Mouse (Mus musculus) left cerebral cortex, postnatal 14 days (tissue): ENCODE measurements around the gene Adamtsl3. TPM values are rescaled to one million over a fixed set of nuclear protein-coding genes. Genes with fewer than 3 reads are reported as not detected.

Source experiments
- DNase-seq, 2 experiments: peaks; one replicate each; pipeline ENCODE4 v3.0.0; 2021 to 2022; ENCODE audit warnings: low spot score in 2 of 2, mixed read lengths in 1 of 2
- intact Hi-C: fragments of 180-260 bp; cut with DNase I; formaldehyde crosslinking; loops from one replicate; pipeline ENCODE4 v1.15.1; 2025
- total RNA-seq, 2 experiments: library from RNA; stranded (reverse); gene quantifications; 2 replicates each; pipeline ENCODE4 v1.2.3; 2021

The Adamtsl3 gene
- total RNA-seq, 2 experiments from 2014 or later: 2.0 to 2.3 TPM

DNA sequence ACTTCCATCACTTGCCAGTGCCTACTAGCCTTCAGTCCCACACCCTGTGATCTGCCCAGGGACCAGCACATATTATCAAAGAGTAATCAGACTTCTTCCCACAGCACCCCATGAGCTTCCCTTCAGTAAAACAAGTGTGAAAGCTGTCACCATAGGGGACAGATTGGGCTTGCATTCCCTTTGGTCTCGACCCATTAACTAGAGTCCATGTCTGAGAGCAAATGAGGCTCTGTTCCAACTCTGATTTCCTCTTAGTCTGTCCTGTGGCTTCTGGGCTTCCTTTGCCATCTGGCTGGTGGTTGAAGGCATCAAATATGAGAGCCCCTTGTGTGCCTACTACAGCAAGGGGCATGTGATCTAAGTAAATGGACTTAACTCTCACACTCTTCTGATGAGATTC is 237.5 kb downstream of the Adamtsl3 start:
- intact Hi-C loops: no loop called here
- DNase-seq: no peak

DNA sequence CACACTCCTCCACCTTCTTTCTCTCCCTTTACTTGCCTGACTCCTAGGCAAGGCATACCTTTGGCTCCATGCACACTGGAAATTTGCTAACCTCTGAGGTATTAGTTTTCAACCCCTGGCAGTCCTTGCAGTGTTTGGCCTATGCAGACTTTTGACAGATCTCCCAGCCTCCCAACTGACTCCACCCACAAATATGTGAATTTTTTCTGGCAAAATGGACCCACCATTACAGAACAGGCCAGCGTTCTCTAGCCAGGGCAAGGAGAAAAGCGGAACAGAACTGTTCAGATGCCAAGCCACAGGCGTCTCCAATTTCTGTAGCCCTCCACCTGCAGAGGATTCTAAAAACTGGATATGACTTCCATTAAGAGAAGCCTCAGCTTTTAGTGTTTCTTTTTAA is 244.5 kb downstream of the Adamtsl3 start:
- DNase-seq: no peak
- intact Hi-C loops: no loop called here

DNA sequence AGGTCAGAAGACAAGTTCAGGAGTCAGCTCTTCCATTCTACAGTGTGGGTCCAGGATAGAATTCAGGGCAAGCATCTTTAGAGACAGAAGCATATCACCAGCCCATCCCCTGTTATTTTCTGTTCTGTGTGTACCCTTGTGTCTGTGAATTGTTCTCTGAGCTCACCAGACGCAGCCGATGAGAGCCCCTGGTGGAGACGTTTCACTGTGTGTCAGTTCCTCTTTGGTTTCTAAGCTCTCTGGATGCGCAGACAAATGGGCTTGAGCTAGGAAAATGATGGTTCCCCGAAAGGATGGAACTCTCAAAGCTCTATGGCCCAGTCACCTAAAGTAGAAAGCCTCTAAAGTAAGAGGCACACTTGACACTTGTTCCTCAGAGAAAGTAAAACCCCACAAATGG is 246.3 kb downstream of the Adamtsl3 start:
- intact Hi-C loops: no loop called here

DNA sequence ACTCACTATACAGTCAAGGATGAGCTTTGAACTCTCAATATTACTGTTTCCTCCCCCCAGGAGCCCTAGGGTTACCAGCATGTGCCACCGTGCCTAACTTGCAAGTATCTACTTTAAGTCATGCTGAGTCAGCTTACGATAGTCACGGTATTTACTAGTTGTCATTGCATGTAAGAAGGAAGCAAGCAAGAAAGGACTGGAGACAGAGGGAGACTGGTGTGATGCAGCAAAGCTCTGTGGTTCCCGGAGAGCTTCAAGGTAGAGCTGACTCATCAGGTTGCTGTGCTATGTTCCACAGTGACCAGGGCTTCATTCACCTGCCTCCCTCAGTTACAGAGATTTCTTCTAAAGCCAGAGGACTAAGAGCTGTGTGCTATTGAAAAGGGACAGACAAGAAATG is 247.0 kb downstream of the Adamtsl3 start:
- DNase-seq: no peak
- intact Hi-C loops: no loop called here

More for the DNA sequence above, 246.3 kb downstream of the Adamtsl3 start:
- no peak for DNase-seq

DNA sequence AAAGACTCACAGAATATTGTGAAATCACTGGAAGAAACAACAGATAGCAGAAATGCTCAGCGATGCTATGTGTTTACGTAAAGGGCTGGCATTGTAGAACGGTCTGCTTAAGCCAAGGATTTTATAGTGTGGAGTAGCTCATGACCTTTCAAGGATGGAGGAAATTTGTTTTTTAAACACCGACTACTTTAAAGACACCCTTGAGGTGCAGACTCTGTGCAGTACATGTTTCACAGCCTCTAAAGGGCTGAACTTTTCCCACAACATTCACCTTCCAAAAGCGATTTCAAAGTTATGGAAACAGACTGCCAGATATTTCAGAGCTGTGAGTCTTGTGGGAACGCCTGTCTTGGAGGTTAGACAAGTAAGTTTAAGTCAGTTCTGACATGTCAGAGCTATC is 255.4 kb downstream of the Adamtsl3 start:
- no peak for DNase-seq
- intact Hi-C loops: no loop called here

DNA sequence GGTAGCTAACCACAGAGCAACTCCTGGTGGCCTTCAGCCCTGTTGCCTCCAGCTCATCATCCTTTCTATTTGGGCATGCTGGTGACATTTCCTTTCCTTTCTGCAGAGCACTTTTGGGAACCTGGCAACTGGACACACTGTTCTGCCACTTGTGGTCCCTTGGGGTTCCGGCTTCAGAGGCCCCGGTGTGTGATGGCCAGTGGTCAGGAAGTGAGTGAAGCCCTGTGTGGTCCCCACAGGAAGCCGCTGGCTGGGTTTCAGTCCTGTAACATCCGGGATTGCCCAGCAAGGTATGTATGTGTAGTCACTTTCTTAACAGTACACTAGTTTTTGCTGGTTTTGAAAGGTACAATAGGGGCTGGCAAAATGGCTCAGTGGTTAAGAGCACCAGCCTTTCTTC is 266.5 kb downstream of the Adamtsl3 start:
- intact Hi-C loops: no loop called here
- DNase-seq: no peak

DNA sequence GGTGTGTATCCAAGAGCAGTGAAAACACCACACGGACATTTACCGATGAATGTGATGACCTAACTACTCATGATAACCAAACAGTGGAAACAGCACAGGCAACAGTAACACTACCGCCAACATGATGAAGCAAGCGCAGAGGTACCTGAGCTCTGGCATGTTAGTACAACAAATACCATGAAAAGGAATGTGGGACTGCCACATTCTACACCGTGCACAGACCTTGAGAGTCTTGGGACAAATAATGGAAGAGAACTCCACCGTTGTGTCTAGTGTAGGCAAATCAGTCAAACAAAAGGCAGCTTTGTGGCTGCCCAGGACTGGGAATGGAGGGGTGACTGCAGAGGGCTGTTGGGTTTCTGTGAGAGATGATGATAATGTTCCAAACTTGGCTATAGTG is 269.9 kb downstream of the Adamtsl3 start:
- intact Hi-C loops: no loop called here
- DNase-seq: no peak

DNA sequence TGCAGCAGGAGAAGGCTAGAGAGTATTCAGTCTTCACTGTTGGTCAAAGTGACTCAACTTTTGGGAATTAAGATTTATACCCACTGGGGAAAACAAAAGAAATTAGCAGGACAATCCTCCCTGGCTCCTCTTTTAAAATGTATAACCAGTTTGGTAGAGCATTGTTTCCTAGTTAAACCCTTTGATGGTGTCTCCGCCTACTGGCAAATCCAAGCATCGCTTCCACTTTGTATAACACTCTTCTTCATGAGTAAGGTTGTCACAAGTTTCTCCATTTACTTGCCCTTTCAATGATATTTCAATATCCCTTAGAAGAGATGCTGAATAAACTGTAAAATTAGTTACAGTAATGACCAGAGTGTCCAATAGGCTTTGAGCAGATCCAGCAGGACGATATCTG is 274.1 kb downstream of the Adamtsl3 start:
- intact Hi-C loops: loop anchor here (10.0 kb wide), 1 partner anchor 105 kb away; no protein-coding TSS in a partner anchor

DNA sequence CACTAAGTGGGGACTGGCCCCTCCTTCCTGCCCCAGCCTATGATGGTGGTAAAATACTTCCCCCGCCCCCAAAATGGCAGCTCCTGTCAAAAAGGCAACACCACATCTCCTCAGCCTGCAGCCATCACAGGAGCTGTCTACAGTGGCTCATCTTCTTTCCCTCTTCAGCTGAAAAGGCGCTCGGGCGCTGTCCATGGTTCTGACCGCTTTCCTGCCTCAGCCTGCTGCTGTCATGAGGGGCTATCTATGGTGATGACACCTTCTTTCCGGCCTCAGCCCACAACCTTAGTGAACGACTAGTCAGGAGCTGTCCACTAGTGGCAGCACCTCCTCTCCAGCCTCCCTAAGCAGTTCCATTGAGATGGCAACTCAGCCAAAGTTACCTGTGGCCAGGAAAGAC is 289.8 kb downstream of the Adamtsl3 start:
- DNase-seq: no peak
- intact Hi-C loops: loop anchor here (10.0 kb wide), 1 partner anchor 261 kb away; no protein-coding TSS in a partner anchor

More for the DNA sequence above, 274.1 kb downstream of the Adamtsl3 start:
- DNase-seq: peak; percentile 10 to 14

DNA sequence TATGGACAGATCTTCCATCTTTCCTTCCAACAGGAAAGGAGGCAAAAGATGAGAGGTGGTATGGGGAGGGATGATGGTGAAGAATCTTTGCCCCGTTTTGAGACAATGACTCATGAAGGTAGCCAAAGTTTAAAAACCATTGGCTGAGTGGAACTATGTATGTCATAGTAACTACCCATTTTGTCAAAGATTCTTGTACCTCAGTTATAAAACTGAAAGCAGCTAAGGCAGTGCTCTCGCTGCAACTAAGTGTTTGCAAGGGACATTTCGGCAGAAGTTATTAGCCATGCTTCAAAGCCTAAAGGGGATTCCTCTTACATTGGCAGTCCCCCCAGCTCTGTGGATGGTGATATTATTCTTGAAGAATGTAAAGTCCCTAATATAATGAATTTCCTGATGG is 311.7 kb downstream of the Adamtsl3 start:
- DNase-seq: no peak
- intact Hi-C loops: loop anchor here (10.0 kb wide), 1 partner anchor 142 kb away; no protein-coding TSS in a partner anchor

DNA sequence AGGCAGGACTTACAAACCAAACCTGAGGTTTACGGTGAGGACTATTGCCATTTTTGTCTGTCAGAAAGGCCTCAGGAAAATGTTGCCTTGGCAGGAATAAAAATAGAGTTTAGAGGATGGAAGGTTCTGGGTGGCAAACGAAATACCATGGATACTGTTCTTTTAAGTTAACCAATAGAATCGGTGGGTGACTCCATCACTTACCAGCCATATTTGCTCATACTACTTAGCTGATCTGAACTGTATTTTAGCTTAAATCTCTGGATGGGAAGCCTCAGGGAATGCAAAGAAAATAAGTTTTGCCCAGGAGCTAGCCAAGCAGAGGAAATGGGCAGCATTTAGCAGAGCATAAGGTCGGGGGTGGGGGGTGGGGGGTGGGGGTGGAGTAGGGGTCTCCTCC is 312.4 kb downstream of the Adamtsl3 start:
- DNase-seq: no peak
- intact Hi-C loops: loop anchor here (10.0 kb wide), 1 partner anchor 143 kb away; no protein-coding TSS in a partner anchor

DNA sequence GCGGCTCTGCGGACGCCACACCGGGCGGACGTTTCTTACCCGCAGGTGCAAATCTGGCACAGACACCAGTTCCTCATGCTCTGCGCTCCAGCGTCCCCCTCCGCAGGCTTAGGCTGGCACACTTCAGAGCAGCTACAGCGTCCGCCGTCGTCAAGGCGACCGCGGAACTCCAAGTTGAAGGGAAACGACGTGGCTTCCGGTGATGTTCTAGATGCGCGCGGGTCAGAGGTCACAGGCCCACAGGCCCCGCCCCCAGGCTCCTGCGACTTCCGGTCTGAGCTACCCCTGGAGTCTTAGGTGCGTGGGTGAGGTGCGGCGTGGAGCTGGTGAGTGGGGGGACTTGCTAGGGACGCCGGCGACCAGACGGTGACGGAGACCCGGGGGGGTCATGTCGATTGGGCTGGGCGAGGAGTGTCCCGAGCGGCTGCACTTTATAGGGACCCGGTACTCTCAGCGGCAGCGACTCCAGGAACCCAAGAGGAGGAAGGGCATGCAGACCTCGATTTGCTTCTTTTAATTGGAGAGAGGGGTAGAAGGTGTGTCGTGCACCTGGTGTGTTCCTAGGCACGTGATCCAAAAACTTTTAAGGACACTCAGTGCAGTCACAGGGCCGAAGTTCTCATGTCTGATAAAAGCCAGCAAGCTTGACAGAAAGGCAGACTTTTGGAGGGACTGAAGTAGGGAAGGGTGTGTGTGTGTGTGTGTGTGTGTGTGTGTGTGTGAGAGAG is 313.0 kb downstream of the Adamtsl3 start, which contains the start of the genes Saxo2 and Efl1:
Saxo2 (minus strand) TSS at position 176 of the 728 bp plus-strand sequence.
Efl1 (plus strand) TSS at position 262 of the 728 bp plus-strand sequence.
- intact Hi-C loops: loop anchor here (10.0 kb wide), 1 partner anchor 144 kb away; no protein-coding TSS in a partner anchor
- DNase-seq: peak; percentile 98 to 99

DNA sequence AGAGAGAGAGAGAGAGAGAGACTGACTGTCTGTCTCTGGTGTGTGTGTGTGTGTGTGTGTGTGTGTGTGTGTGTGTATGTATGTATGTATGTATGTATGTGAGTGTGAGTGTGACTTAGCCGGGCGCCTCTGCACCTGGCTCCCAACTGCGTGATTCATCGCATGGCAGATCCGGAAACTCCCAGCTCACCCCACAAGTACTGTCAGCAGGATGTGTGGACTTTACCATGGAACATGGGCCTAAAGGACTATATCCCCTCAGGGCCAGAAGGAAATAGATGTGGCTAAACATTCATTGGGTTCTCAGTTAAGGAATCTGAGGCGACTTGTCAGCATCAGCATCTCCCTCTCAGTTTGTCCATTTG is 313.6 kb downstream of the Adamtsl3 start:
- intact Hi-C loops: loop anchor here (10.0 kb wide), 1 partner anchor 144 kb away; no protein-coding TSS in a partner anchor
- DNase-seq: peak in 1 of 2 experiments; percentile 20

Other genes starting within 250 kb of the Adamtsl3 start
- gene Sh3gl3, start 161.9 kb upstream of the Adamtsl3 start, total RNA-seq: 10 to 100 TPM; 61.0 to 62.1 TPM